Mouse (Mus musculus): Measurements from ENCODE around the gene Mctp2. TPM values are rescaled to one million over a fixed set of nuclear protein-coding genes. Genes with fewer than 3 reads are reported as not detected.

Gene Mctp2
- polyA plus RNA-seq, 1 experiment = 1.3 TPM

DNA sequence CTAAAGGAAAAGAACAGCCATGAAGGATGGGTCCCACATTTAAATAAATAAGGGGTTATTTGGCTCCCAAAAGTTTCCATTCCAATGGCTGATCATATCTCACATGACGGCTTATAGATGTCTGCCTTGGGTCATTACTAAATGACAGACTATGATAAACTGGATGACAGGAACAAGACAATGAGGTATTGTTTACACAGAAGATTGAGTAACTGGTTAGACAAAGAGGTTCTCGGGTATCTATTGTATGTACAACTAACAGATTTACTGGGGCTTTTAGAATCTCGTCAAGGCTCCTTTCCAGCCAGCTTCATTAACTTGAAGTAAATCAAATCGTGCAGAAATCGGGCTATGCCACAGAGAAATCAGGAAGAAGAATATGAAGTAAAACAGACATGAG lies 227.5 kb downstream of the Mctp2 start:
- DNase-seq = no peak
- Histone ChIP-seq H3K4me1 (ENCODE audit: control insufficient read depth, insufficient read depth, low read length) (no peaks in the 10 kb centered on the region), H3K4me3 (replicated peaks; ENCODE audit: extremely low read depth, low read depth, low read length) (no peak overlapping the region)
- TF ChIP-seq POLR2A (IDR thresholded peaks at IDR 0.05; ENCODE audit: borderline replicate concordance, extremely low read depth, low read depth, low read length) (no peak), CTCF (IDR thresholded peaks at IDR 0.05; ENCODE audit: insufficient read depth, low read length) (no peak)
- WGBS = 48% methylated on average over 5 of the region's 5 CpGs

DNA sequence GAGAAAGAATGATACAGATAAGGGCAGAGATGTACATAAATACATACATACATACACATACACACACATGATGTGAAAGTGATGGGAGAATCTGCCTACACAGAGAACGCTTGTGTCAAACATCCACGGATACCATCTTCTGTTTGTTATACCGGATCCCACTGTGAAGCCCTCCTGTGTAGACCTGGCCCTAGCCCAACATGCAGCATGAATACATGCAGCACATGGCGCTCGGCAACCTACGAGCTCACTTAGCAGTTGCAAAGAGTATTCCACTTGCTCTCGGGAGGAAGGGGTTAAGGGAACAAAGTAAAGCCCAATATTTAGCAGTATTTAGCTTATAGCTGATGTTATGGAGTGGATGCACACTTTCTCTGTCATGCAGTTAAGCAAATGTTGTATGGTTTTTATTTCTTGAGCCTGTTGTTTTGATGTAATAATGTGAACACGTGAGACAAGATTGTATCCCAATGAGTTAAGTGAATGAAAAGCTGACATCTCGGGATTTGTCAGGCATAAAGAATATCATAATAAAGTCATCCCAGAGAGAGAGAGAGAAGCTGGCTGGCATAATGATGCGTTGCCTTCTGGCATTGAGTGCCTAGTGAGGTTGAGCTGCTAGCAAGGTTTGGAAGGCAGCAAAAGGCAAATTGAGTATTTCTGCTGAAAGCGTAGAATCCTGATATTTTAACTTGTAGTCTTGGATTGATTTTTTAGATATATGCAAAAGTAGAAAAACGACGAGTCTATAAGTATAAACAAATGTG lies 234.8 kb downstream of the Mctp2 start:
- DNase-seq = no peak
- no peaks in the 10 kb centered on the region for H3K4me1 ChIP-seq (ENCODE audit: control insufficient read depth, insufficient read depth, low read length)
- WGBS = 83% methylated on average over 13 of the region's 13 CpGs
- H3K4me3 ChIP-seq (replicated peaks; ENCODE audit: extremely low read depth, low read depth, low read length) = no peak overlapping the region
- TF ChIP-seq CTCF (IDR thresholded peaks at IDR 0.05; ENCODE audit: insufficient read depth, low read length) = no peak
- no peak for TF ChIP-seq POLR2A (IDR thresholded peaks at IDR 0.05; ENCODE audit: borderline replicate concordance, extremely low read depth, low read depth, low read length)

DNA sequence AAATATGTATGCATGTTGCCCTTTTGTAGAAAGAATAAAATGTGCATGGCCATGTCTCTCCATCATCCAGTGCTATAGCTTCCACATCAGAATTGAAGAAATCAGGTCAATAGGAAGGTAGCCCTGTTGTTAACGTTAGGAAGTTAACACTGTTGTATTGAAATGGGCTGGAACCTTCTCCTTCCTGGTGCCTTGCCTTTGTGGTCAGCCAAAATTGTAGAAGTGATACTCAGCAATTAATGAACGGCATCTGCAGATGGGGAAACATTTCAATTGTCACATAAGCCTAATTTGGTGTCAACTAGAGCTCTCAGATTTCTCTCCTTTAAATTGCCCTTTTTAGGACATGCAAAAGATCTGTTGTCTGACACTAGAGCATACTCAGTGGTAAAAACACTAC lies 238.0 kb downstream of the Mctp2 start:
- no peak for DNase-seq
- no peaks in the 10 kb centered on the region for H3K4me1 ChIP-seq (ENCODE audit: control insufficient read depth, insufficient read depth, low read length)
- no peak overlapping the region for H3K4me3 ChIP-seq (replicated peaks; ENCODE audit: extremely low read depth, low read depth, low read length)
- 55% methylated on average over 2 of the region's 2 CpGs for WGBS
- TF ChIP-seq POLR2A (IDR thresholded peaks at IDR 0.05; ENCODE audit: borderline replicate concordance, extremely low read depth, low read depth, low read length) = no peak
- TF ChIP-seq CTCF (IDR thresholded peaks at IDR 0.05; ENCODE audit: insufficient read depth, low read length) = no peak

DNA sequence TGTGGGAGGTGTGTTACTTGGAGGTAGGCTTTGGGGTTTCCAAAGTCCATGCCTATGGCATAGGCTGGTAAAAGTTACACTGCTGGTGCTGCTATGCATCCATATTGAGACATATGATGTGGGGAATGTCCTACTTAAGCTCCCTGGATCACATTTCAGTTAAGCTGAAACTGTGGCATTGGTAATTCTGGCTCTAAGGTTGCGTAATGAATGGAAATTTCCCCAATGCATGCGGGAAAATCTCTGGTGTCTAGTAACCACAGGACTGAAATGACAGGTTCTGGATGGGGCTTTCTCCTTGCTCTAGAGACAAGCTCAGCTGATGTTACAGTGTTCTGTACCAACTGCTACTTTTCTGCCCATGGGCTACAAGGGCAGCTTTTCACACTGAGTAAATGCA lies 240.1 kb downstream of the Mctp2 start:
- Histone ChIP-seq H3K4me3 (replicated peaks; ENCODE audit: extremely low read depth, low read depth, low read length) (no peak overlapping the region), H3K4me1 (ENCODE audit: control insufficient read depth, insufficient read depth, low read length) (no peaks in the 10 kb centered on the region)
- no peak for DNase-seq
- TF ChIP-seq POLR2A (IDR thresholded peaks at IDR 0.05; ENCODE audit: borderline replicate concordance, extremely low read depth, low read depth, low read length) = no peak
- no peak for TF ChIP-seq CTCF (IDR thresholded peaks at IDR 0.05; ENCODE audit: insufficient read depth, low read length)
- WGBS = 93% methylated on average over 2 of the region's 2 CpGs

DNA sequence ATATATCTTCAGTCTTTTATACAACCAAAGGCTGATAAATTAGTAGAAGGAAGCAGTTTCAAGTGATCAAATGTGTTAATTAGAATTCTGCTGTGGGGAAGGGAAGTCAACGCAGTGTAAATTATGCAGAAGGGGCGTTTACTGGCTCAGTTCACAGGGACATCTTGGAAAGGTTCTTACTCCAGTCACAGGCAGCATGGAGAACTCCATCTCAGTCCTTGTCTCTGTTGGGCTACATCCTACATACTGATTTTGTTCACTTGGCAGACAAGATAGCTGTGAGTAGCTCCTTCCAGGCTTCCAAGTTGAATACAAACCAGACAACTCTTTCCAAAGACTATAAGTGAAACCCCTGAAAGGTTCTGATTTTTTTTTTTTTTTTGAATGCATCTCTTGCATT lies 254.6 kb downstream of the Mctp2 start:
- H3K4me1 ChIP-seq (ENCODE audit: control insufficient read depth, insufficient read depth, low read length) = no peaks in the 10 kb centered on the region
- TF ChIP-seq CTCF (IDR thresholded peaks at IDR 0.05; ENCODE audit: insufficient read depth, low read length) (no peak), POLR2A (IDR thresholded peaks at IDR 0.05; ENCODE audit: borderline replicate concordance, extremely low read depth, low read depth, low read length) (no peak)
- DNase-seq = no peak
- no peak overlapping the region for H3K4me3 ChIP-seq (replicated peaks; ENCODE audit: extremely low read depth, low read depth, low read length)
- 76% methylated on average over 2 of the region's 2 CpGs for WGBS

DNA sequence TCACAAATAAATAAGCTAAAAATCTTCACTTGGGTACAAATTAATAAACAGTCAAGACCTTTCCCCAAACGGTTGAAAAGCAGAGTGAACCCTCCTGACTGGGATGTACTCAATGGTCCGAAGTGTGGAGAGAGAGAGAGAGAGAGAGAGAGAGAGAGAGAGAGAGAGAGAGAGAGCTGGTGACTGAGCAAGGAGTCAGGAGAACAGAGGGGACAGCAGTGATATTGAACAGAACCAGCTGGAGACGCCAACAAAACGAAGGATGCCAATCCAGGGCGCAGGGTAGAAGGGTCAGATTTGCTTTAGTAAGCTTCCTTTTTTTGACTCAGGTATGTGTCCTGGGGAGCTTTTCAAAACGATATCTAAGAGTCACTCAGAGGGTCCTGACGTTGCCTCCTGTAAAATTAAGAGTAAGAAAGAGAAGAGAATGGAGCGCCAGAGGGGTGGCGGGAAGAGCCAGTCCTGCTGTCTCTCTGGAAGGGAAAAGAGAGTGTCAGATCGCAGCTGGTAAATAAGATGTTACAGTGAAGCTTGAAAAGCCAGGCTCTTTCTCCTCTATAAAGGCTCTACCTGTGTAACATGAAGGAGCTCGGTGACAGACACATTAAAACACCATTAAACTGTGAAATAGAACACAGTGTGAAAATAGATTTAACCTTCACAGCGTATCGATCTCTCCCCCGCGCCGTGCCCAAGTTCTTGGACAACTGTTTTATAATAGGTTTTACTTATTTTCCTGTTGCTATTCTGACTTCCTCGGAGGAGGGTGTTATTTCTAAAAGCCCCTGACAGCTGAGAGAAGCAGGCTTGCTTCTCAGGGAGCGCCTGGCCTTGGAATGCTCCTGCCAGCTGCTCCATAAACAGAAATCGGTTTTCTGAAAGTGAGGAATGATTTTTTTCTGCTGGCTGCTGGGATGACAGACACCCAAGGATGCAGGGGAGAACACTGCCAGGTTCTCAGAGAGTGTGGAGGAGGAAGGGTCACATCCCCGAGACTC lies 258.5 kb downstream of the Mctp2 start:
- no peak overlapping the region for H3K4me3 ChIP-seq (replicated peaks; ENCODE audit: extremely low read depth, low read depth, low read length)
- TF ChIP-seq CTCF (IDR thresholded peaks at IDR 0.05; ENCODE audit: insufficient read depth, low read length) (no peak), POLR2A (IDR thresholded peaks at IDR 0.05; ENCODE audit: borderline replicate concordance, extremely low read depth, low read depth, low read length) (no peak)
- 54% methylated on average over 20 of the region's 20 CpGs for WGBS
- DNase-seq = no peak
- no peaks in the 10 kb centered on the region for H3K4me1 ChIP-seq (ENCODE audit: control insufficient read depth, insufficient read depth, low read length)
